Mouse (Mus musculus) ES-E14 (cell line): ENCODE results near the gene Ift88. TPM values are rescaled to one million over a fixed set of nuclear protein-coding genes. Genes with fewer than 3 reads are reported as not detected.
A peak's percentile ranks its signal among the peaks of the same experiment; 100 is the strongest.

Source experiments
- DNase-seq: peaks from one replicate; pipeline ENCODE4 v3.0.0-alpha.2; 2013; ENCODE audit warnings: low read depth, low spot score
- H3K27ac ChIP-seq: 2 replicates; pipeline ENCODE4 v1.5.1; 2012; ENCODE audit warnings: low read depth, mild to moderate bottlenecking, low read length, moderate library complexity, mixed read lengths; ENCODE audit not compliant: poor library complexity, insufficient read depth, severe bottlenecking
- H3K36me3 ChIP-seq: 2 replicates; pipeline ENCODE4 v1.6.1; 2012; ENCODE audit warnings: mild to moderate bottlenecking, low read length, moderate library complexity, mixed read lengths; ENCODE audit not compliant: control insufficient read depth, poor library complexity, insufficient read depth, severe bottlenecking
- H3K4me1 ChIP-seq, 2 experiments: fragments of 150-350 bp in 1 of 2; sonication (generic) in 1 of 2; 2 replicates each; pipeline ENCODE4 v1.6.1; 2012; ENCODE audit warnings: low read length in 2 of 2, mild to moderate bottlenecking in 1 of 2, mixed read lengths in 1 of 2; ENCODE audit not compliant: control insufficient read depth in 2 of 2, insufficient read depth in 2 of 2, poor library complexity in 1 of 2
- H3K4me3 ChIP-seq, 2 experiments: fragments of 150-350 bp in 1 of 2; sonication (generic) in 1 of 2; 2 replicates each; pipeline ENCODE4 v1.5.1; 2012; ENCODE audit warnings: low read length in 2 of 2, low read depth in 1 of 2, mild to moderate bottlenecking in 1 of 2, mixed read lengths in 1 of 2; ENCODE audit not compliant: insufficient read depth in 1 of 2, poor library complexity in 1 of 2, severe bottlenecking in 1 of 2
- H3K9ac ChIP-seq: 2 replicates; pipeline ENCODE4 v1.6.1; 2012; ENCODE audit warnings: low read depth, mild to moderate bottlenecking, low read length, mixed read lengths; ENCODE audit not compliant: poor library complexity, insufficient read depth, severe bottlenecking
- H3K9me3 ChIP-seq: fragments of 150-350 bp; sonication (generic); 2 replicates; pipeline ENCODE4 v1.6.1; 2012; ENCODE audit warnings: low read depth, mild to moderate bottlenecking, low read length; ENCODE audit not compliant: control insufficient read depth, insufficient read depth
- CHD2 ChIP-seq: IDR thresholded peaks from 2 replicates; pipeline ENCODE4 v1.6.1; 2014; ENCODE audit warnings: mild to moderate bottlenecking, low read depth, low read length, inconsistent platforms
- HCFC1 ChIP-seq: IDR thresholded peaks from 2 replicates; pipeline ENCODE4 v1.6.1; 2012; ENCODE audit warnings: low read length, inconsistent platforms, borderline replicate concordance; ENCODE audit not compliant: insufficient read depth
- MAFK ChIP-seq: IDR thresholded peaks from 2 replicates; pipeline ENCODE4 v1.6.1; 2014; ENCODE audit warnings: mild to moderate bottlenecking, low read depth, low read length, inconsistent platforms; ENCODE audit not compliant: insufficient read depth
- ZC3H11A ChIP-seq: IDR thresholded peaks from 2 replicates; pipeline ENCODE4 v1.6.1; 2012; ENCODE audit warnings: low read depth, mild to moderate bottlenecking, inconsistent platforms, low read length, borderline replicate concordance
- ZNF384 ChIP-seq: IDR thresholded peaks from 2 replicates; pipeline ENCODE4 v1.6.1; 2012; ENCODE audit warnings: low read depth, low read length, inconsistent platforms
- in situ Hi-C, 2 experiments: fragments of 600-800 bp; cut with MboI; formaldehyde crosslinking; loops; one replicate each; pipeline ENCODE4 v1.15.1; 2025; ENCODE audit warnings: low sequenced_read_pairs in 2 of 2, inconsistent platforms in 1 of 2; ENCODE audit not compliant: unreplicated experiment in 2 of 2
- total RNA-seq: library from RNA; depleted of rRNA; stranded (reverse); fragments of 300-350 nt; gene quantifications from 2 replicates; pipeline ENCODE4 v1.2.3, GENCODE M21; 2012

Ift88 gene
- total RNA-seq, 1 experiment, result 3.6 TPM

DNA sequence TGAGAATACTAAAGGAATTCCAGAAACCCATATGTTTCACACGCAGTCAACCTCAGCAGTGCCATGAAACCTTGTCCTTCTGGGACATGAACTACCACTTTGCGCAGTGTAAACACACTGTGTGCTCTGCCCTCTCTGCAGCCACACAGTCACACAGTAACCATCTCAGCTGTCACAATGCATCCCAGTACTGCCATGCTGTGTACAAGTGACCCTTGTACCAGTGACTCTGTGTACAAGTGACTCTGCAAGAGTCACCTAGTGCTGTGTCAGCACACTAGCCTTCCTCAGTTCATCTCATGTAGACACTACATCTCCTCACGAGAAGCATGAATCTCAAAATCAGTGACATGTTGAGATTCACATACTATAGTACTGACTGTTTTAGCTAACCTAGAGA lies 108.7 kb downstream of the Ift88 start:
- Histone ChIP-seq H3K4me1 (peaks cover 8 to 53% of the 10 kb centered on the region in 2 experiments; a peak in 3 of 4 replicates), H3K36me3 (no peaks in the 10 kb centered on the region), H3K9ac (no peak overlapping the region), H3K4me3 (no peak overlapping the region), H3K9me3 (no peaks in the 10 kb centered on the region), H3K27ac (no peak overlapping the region)
- no peak for TF ChIP-seq MAFK
- TF ChIP-seq HCFC1, result no peak
- no peak for TF ChIP-seq CHD2
- TF ChIP-seq ZC3H11A, result no peak
- TF ChIP-seq ZNF384, result no peak
- DNase-seq, result no peak
- in situ Hi-C loops, result no loop called here

- H3K27ac ChIP-seq, result no peak overlapping the region
- TF ChIP-seq ZC3H11A (0 out of 2 replicates have a peak, but pooled peaks have one; percentile 35), ZNF384 (no peak), CHD2 (no peak)
- no peak for DNase-seq
- H3K9ac ChIP-seq, result no peak overlapping the region
- no peak overlapping the region for H3K4me3 ChIP-seq
- H3K4me1 ChIP-seq, result peaks cover 9 to 54% of the 10 kb centered on the region in 2 experiments; a peak in 3 of 4 replicates
- H3K9me3 ChIP-seq, result no peaks in the 10 kb centered on the region
- H3K36me3 ChIP-seq, result no peaks in the 10 kb centered on the region
- in situ Hi-C loops, result no loop called here
These were observed 109.4 kb downstream of the Ift88 start for GRCm38 (mm10) chr14:57533214-57533613.

- no peaks in the 10 kb centered on the region for H3K9me3 ChIP-seq
- H3K27ac ChIP-seq, result no peak overlapping the region
- peaks cover 7 to 53% of the 10 kb centered on the region in 2 experiments; a peak in 3 of 4 replicates for H3K4me1 ChIP-seq
- TF ChIP-seq MAFK (no peak), CHD2 (no peak), ZNF384 (no peak), HCFC1 (no peak), ZC3H11A (no peak)
- H3K4me3 ChIP-seq, result no peak overlapping the region
- no peak for DNase-seq
- H3K9ac ChIP-seq, result no peak overlapping the region
- H3K36me3 ChIP-seq, result no peaks in the 10 kb centered on the region
- in situ Hi-C loops, result no loop called here
These were observed 110.0 kb downstream of the Ift88 start for GRCm38 (mm10) chr14:57533841-57534240.

DNA sequence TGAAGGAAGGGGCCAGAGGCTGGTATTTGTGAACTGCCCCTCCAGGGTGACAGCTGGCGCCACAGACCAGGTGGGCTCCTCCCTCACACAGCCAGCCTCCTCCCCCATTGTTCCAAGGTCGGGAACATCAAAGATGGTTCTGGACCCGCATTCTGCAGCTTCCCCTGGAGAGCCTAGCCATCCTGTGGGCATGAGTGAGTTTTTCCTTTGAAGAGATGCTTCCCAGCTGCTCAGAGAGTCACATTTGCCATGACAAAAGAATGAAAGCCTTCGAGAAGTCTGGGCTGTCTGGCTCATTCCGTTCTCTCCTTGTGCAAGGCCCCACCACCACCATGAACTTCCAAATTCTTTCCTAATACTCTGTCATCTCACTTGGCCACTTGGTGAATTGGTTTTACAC lies 110.5 kb downstream of the Ift88 start:
- DNase-seq, result no peak
- Histone ChIP-seq H3K9me3 (no peaks in the 10 kb centered on the region), H3K9ac (no peak overlapping the region), H3K36me3 (no peaks in the 10 kb centered on the region), H3K4me3 (no peak overlapping the region), H3K4me1 (peaks cover 6 to 50% of the 10 kb centered on the region in 2 experiments; a peak in 3 of 4 replicates), H3K27ac (no peak overlapping the region)
- in situ Hi-C loops, result no loop called here
- no peak for TF ChIP-seq CHD2
- TF ChIP-seq ZNF384, result no peak
- no peak for TF ChIP-seq HCFC1
- TF ChIP-seq ZC3H11A, result no peak
- TF ChIP-seq MAFK, result no peak

DNA sequence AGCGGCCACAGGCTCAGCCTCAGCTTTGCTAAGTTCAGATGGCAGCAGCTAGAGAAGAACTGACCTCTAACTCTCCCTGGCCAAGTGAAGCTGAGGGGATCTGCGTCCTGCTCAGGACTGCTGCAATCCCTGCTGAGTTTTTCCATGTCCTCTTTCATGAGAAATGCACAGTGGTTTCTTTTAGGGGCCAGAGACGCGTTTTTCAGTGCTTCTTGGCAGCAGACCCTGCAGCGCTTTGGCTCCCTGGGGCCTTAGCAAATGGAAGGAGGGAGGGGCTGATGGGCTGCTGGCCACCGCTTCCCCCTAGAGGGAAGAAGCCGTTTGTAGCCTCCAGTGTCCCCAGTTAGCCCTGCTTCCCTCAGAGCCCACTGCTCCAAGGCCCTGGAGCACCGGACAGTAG lies 111.1 kb downstream of the Ift88 start:
- no peaks in the 10 kb centered on the region for H3K9me3 ChIP-seq
- H3K4me3 ChIP-seq, result no peak overlapping the region
- H3K27ac ChIP-seq, result no peak overlapping the region
- TF ChIP-seq ZNF384 (no peak), MAFK (no peak), ZC3H11A (no peak), HCFC1 (no peak), CHD2 (no peak)
- H3K4me1 ChIP-seq, result peaks cover 6 to 50% of the 10 kb centered on the region in 2 experiments; a peak in 3 of 4 replicates
- H3K9ac ChIP-seq, result no peak overlapping the region
- in situ Hi-C loops, result no loop called here
- no peaks in the 10 kb centered on the region for H3K36me3 ChIP-seq
- DNase-seq, result no peak
